Mouse (Mus musculus): ENCODE results near the gene Ccl27a. TPM values are rescaled to one million over a fixed set of nuclear protein-coding genes. Genes with fewer than 3 reads are reported as not detected.

The Ccl27a gene
- 269 and 276 TPM in 2 replicates for polyA plus RNA-seq (2015; fragmentation: Nextera tagmentation; extraction: Ambion mirVana)

GRCm38 (mm10) chr4:41774002-41774401 is at the start of gene Ccl27a:
Gene Ccl27a (minus strand): TSS chr4:41774247.

GRCm38 (mm10) chr4:41755338-41756305 is 18.4 kb downstream of the Ccl27a start, which contains the start of gene Sigmar1:
Gene Sigmar1 (minus strand): TSS chr4:41756157.

GRCm38 (mm10) chr4:41754797-41755337 is 19.2 kb downstream of the Ccl27a start, which contains the start of gene Galt:
Gene Galt (plus strand): TSS chr4:41755228.

GRCm38 (mm10) chr4:41731052-41731765 is 42.8 kb downstream of the Ccl27a start, which contains the start of gene Arid3c:
Gene Arid3c (minus strand): TSS chr4:41731142.

GRCm38 (mm10) chr4:41722918-41723351 is 51.1 kb downstream of the Ccl27a start, which contains the start of gene Dctn3:
Gene Dctn3 (minus strand): TSS chr4:41723170.

Other genes starting within 250 kb of the Ccl27a start
- gene Fam219a, start 204.7 kb downstream of the Ccl27a start, polyA plus RNA-seq (2015; fragmentation: Nextera tagmentation; extraction: Ambion mirVana): 23.3 and 24.7 TPM in 2 replicates
- 5.4 and 6.2 TPM in 2 replicates for gene Dnaic1, start 204.5 kb downstream of the Ccl27a start, polyA plus RNA-seq (2015; fragmentation: Nextera tagmentation; extraction: Ambion mirVana)
- gene Enho, start 133.9 kb downstream of the Ccl27a start, polyA plus RNA-seq (2015; fragmentation: Nextera tagmentation; extraction: Ambion mirVana): 159 and 163 TPM in 2 replicates
- 20.0 and 21.0 TPM in 2 replicates for gene Cntfr, start 77.2 kb downstream of the Ccl27a start, polyA plus RNA-seq (2015; fragmentation: Nextera tagmentation; extraction: Ambion mirVana)
- 48.2 and 49.9 TPM in 2 replicates for gene Il11ra1, start 74.3 kb downstream of the Ccl27a start, polyA plus RNA-seq (2015; fragmentation: Nextera tagmentation; extraction: Ambion mirVana)
- 56.4 and 57.5 TPM in 2 replicates for gene Rpp25l, start 60.7 kb downstream of the Ccl27a start, polyA plus RNA-seq (2015; fragmentation: Nextera tagmentation; extraction: Ambion mirVana)
- 315 and 319 TPM in 2 replicates for gene Dctn3, start 51.1 kb downstream of the Ccl27a start, polyA plus RNA-seq (2015; fragmentation: Nextera tagmentation; extraction: Ambion mirVana)
- 0.95 and 0.98 TPM in 2 replicates for gene Arid3c, start 43.1 kb downstream of the Ccl27a start, polyA plus RNA-seq (2015; fragmentation: Nextera tagmentation; extraction: Ambion mirVana)
- gene Galt, start 19.0 kb downstream of the Ccl27a start, polyA plus RNA-seq (2015; fragmentation: Nextera tagmentation; extraction: Ambion mirVana): 58.6 and 61.9 TPM in 2 replicates
- gene Sigmar1, start 18.1 kb downstream of the Ccl27a start, polyA plus RNA-seq (2015; fragmentation: Nextera tagmentation; extraction: Ambion mirVana): 94.3 and 108 TPM in 2 replicates
- gene Gm21541, start 129.4 kb upstream of the Ccl27a start, polyA plus RNA-seq (2015; fragmentation: Nextera tagmentation; extraction: Ambion mirVana): not detected in 2 replicates
- gene Gm20878, start 167.3 kb upstream of the Ccl27a start, polyA plus RNA-seq (2015; fragmentation: Nextera tagmentation; extraction: Ambion mirVana): 7.9 and 8.3 TPM in 2 replicates
- gene Fam205a4, start 191.8 kb upstream of the Ccl27a start, polyA plus RNA-seq (2015; fragmentation: Nextera tagmentation; extraction: Ambion mirVana): 1.3 and 1.6 TPM in 2 replicates